Mouse (Mus musculus) hindbrain, embryonic 13.5 days (tissue): ENCODE results near the gene C1s1. TPM values are rescaled to one million over a fixed set of nuclear protein-coding genes. Genes with fewer than 3 reads are reported as not detected.
"Not testable (repeated sequence)": the region's sequence is repeated elsewhere in the genome, so short reads cannot be mapped to it uniquely, and the experiment has no call there.

Experiments used
- ATAC-seq: fragments of 200-750 bp; cut with Nextera tagmentation; 2 replicates; pipeline ENCODE4 v1.8.0; 2017; ENCODE audit warnings: moderate TSS enrichment; ENCODE audit not compliant: low FRiP score
- H3K27ac ChIP-seq: fragments of 300-500 bp; sonication (generic); 2 replicates; pipeline ENCODE4 v1.5.1; 2015; ENCODE audit warnings: inconsistent platforms, mild to moderate bottlenecking, moderate library complexity
- H3K27me3 ChIP-seq: fragments of 300-500 bp; sonication (generic); 2 replicates; pipeline ENCODE4 v1.6.1; 2015; ENCODE audit warnings: mild to moderate bottlenecking, inconsistent platforms
- H3K36me3 ChIP-seq: fragments of 300-500 bp; sonication (generic); 2 replicates; pipeline ENCODE4 v1.6.1; 2015; ENCODE audit warnings: mild to moderate bottlenecking, inconsistent platforms
- H3K4me1 ChIP-seq: fragments of 300-500 bp; sonication (generic); replicated peaks from 2 replicates; pipeline ENCODE4 v1.6.1; 2015; ENCODE audit warnings: inconsistent platforms
- H3K4me2 ChIP-seq: fragments of 300-500 bp; sonication (generic); 2 replicates; pipeline ENCODE4 v1.6.1; 2015; ENCODE audit warnings: inconsistent platforms, mild to moderate bottlenecking, moderate library complexity
- H3K4me3 ChIP-seq: fragments of 300-500 bp; sonication (generic); 2 replicates; pipeline ENCODE4 v1.5.1; 2015; ENCODE audit warnings: mild to moderate bottlenecking, inconsistent platforms
- H3K9ac ChIP-seq: fragments of 300-500 bp; sonication (generic); 2 replicates; pipeline ENCODE4 v1.6.1; 2015; ENCODE audit warnings: mild to moderate bottlenecking, inconsistent platforms
- H3K9me3 ChIP-seq: fragments of 300-500 bp; sonication (generic); 2 replicates; pipeline ENCODE4 v1.6.1; 2016; ENCODE audit warnings: inconsistent platforms
- WGBS: fragments of 180-500 bp; shearing (Covaris S2); methylation state at CpG from one replicate; pipeline ENCODE4 v1.1.7; 2015; 5-methylcytosine and 5-hydroxymethylcytosine counted together
- polyA plus RNA-seq: library from polyadenylated mRNA; unstranded; fragments of >200 nt; fragmentation: Nextera tagmentation; extraction: Ambion mirVana; gene quantifications from 2 replicates; pipeline ENCODE4 v1.2.1, GENCODE M21; 2015

C1s1 gene
- polyA plus RNA-seq, 1 experiment from 2014 or later, result 0.52 TPM

DNA sequence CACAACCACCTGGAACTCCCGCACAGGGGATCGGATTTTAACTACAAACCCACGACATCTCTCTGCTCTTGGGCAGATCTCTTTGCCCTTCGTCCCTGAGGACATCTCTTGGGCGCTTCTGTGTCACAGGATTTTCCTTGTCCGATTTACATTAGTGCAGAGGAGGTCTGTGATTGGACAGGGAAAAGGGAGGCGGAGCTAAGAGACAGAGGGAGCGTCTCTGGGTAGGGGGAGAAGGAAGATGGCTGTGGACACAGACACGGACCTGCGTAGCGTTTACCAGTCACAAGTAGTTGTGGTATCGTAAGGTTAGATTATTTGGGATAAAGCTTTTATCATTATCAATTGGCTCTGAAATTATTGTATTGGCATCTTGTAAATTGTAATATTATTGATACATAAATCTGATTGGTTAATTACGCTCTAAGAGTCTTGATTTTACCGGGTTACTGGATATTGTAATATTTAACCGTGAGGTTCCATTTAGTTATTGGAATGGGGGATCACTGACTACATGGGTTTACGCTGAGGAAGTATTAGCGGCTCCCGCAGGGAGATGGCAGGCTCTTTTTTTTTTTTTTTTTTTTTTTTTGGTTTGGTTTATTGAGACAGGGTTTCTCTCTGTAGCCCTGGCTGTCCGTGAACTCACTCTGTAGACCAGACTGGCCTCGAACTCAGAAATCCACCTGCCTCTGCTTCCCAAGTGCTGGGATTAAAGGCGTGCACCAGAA lies 56.6 kb downstream of the C1s1 start:
- ATAC-seq, result peak; percentile 92
- Histone ChIP-seq H3K4me2 (peak overlapping the region; percentile 52), H3K9ac (peak overlapping the region; percentile 51; the same call in 1 of the 2 replicates), H3K4me1 (no peaks in the 10 kb centered on the region), H3K36me3 (no peaks in the 10 kb centered on the region), H3K27ac (peak overlapping the region; percentile 64), H3K27me3 (no peaks in the 10 kb centered on the region), H3K9me3 (no peaks in the 10 kb centered on the region), H3K4me3 (peak overlapping the region; percentile 29)
- WGBS, result 30% methylated on average over 21 of the region's 21 CpGs

DNA sequence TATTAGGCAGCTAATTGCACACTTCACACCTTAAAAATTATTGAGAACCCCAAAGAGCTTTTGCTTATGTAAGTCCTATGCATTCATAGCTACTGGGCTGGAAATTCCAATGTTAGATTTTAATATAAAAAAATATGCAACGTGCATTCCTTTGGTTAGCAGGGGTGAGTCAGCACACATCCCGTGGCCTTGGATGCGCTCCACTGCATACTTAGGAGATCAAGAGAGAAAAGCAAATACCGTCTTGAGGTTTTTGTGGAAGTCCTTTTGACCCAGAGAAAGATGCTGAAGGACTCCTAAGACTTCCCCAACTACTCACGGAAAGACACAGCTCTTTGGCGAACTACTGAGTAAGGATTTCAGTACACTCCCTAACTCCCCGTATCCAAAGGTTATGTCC lies 57.3 kb downstream of the C1s1 start:
- H3K9ac ChIP-seq, result no peak overlapping the region
- H3K4me1 ChIP-seq, result no peaks in the 10 kb centered on the region
- H3K4me3 ChIP-seq, result 0 out of 2 replicates have a peak overlapping the region, but pooled peaks have one; percentile 29
- H3K9me3 ChIP-seq, result no peaks in the 10 kb centered on the region
- peak overlapping the region; percentile 52 for H3K4me2 ChIP-seq
- H3K27me3 ChIP-seq, result no peaks in the 10 kb centered on the region
- ATAC-seq, result no peak
- WGBS, result 87% methylated on average over 7 of the region's 7 CpGs
- no peaks in the 10 kb centered on the region for H3K36me3 ChIP-seq
- peak overlapping the region; percentile 64 for H3K27ac ChIP-seq

DNA sequence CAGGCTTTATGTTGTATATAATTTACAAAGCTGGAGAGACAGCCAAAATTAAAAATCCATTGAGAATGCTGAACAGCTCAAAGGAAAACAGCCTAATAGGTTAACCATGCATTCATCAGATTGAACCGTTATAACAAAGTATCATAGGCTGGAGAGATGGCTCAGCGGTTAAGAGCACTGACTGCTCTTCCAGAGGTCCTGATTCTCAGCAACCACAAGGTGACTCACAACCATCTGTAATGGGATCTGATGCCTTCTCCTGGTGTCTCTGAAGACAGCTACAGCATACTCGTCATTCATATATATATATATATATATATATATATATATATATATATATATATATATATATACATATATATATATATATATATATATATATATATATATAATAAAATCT lies 58.3 kb downstream of the C1s1 start:
- WGBS, result 87% methylated on average over 3 of the region's 3 CpGs
- not testable (repeated sequence) for H3K4me3 ChIP-seq, H3K4me1 ChIP-seq, H3K36me3 ChIP-seq, H3K27me3 ChIP-seq, H3K27ac ChIP-seq, H3K9ac ChIP-seq, H3K4me2 ChIP-seq, H3K9me3 ChIP-seq, ATAC-seq

DNA sequence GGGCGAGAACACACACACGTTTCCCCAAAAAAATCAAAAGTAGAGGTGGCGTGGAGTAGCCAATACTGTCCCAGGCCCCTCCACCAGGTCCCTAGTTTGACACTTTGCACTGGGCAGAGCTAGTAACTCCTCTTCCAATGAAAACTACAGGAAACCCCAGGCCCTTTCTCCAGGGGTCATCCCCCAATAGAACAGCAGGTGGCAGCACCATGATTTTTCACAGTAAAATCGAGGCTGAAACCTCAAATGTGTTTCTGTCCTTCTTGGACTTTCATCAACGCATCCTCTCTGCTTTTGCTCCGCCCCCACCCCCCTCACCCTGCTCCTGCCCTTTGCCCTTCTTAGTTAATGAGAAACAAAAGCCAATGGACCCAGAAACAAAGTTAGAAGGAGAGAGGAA lies 60.6 kb downstream of the C1s1 start:
- Histone ChIP-seq H3K27ac (no peak overlapping the region), H3K4me1 (no peaks in the 10 kb centered on the region), H3K9me3 (no peaks in the 10 kb centered on the region), H3K4me3 (no peak overlapping the region), H3K36me3 (no peaks in the 10 kb centered on the region), H3K9ac (no peak overlapping the region), H3K27me3 (no peaks in the 10 kb centered on the region), H3K4me2 (no peak overlapping the region)
- WGBS, result 24% methylated on average over 6 of the region's 6 CpGs
- ATAC-seq, result no peak

Other genes with a start within 250 kb of the C1s1 start
- gene Cd163, start 237.7 kb downstream of the C1s1 start, polyA plus RNA-seq, result 0.14 and 0.17 TPM in 2 replicates
- 70.5 TPM in 2 replicates for gene Pex5, start 127.3 kb downstream of the C1s1 start, polyA plus RNA-seq
- gene Clstn3, start 77.6 kb downstream of the C1s1 start, polyA plus RNA-seq, result 73.7 and 80.0 TPM in 2 replicates
- gene C1rl, start 49.2 kb downstream of the C1s1 start, polyA plus RNA-seq, result 0.32 TPM in 2 replicates
- 0.10 and 0.25 TPM in 2 replicates for gene C1ra, start 30.0 kb downstream of the C1s1 start, polyA plus RNA-seq
- not detected in 2 replicates for gene C1rb, start 27.9 kb upstream of the C1s1 start, polyA plus RNA-seq
- 0.06 and 0.16 TPM in 2 replicates for gene C1s2, start 93.7 kb upstream of the C1s1 start, polyA plus RNA-seq
- 38.5 and 52.2 TPM in 2 replicates for gene Lpcat3, start 120.7 kb upstream of the C1s1 start, polyA plus RNA-seq
- 111 and 118 TPM in 2 replicates for gene Emg1, start 169.8 kb upstream of the C1s1 start, polyA plus RNA-seq
- gene Phb2, start 170.0 kb upstream of the C1s1 start, polyA plus RNA-seq, result 254 and 257 TPM in 2 replicates
- gene Ptpn6, start 196.4 kb upstream of the C1s1 start, polyA plus RNA-seq, result 5.0 and 5.9 TPM in 2 replicates
- 670 and 677 TPM in 2 replicates for gene Grcc10, start 199.0 kb upstream of the C1s1 start, polyA plus RNA-seq
- not detected in 2 replicates for gene Gm45234, start 213.7 kb upstream of the C1s1 start, polyA plus RNA-seq
- 21.6 and 22.7 TPM in 2 replicates for gene Atn1, start 214.2 kb upstream of the C1s1 start, polyA plus RNA-seq
- gene Eno2, start 227.3 kb upstream of the C1s1 start, polyA plus RNA-seq, result 53.2 and 58.7 TPM in 2 replicates
- gene Lrrc23, start 237.4 kb upstream of the C1s1 start, polyA plus RNA-seq, result 4.0 and 6.3 TPM in 2 replicates